Mouse (Mus musculus) liver, embryonic 14.5 days (tissue): ENCODE measurements around the gene Dap. TPM values are rescaled to one million over a fixed set of nuclear protein-coding genes. Genes with fewer than 3 reads are reported as not detected.

Experiments used
- ATAC-seq: fragments of 200-750 bp; cut with Nextera tagmentation; 2 replicates; pipeline ENCODE4 v1.8.0; 2017; ENCODE audit warnings: moderate number of reproducible peaks, mild to moderate bottlenecking, moderate library complexity; ENCODE audit not compliant: insufficient read depth
- DNase-seq, 3 experiments: peaks; one replicate each; pipeline ENCODE4 v3.0.0-alpha.2; 2012 to 2013; ENCODE audit warnings: low read depth in 3 of 3, low spot score in 3 of 3
- H3K27ac ChIP-seq: fragments of 300-500 bp; sonication (generic); 2 replicates; pipeline ENCODE4 v1.5.1; 2014; ENCODE audit warnings: moderate library complexity, mild to moderate bottlenecking, control low read depth, inconsistent platforms
- H3K27me3 ChIP-seq: fragments of 300-500 bp; sonication (generic); 2 replicates; pipeline ENCODE4 v1.6.1; 2014; ENCODE audit warnings: mild to moderate bottlenecking, low read length, moderate library complexity; ENCODE audit not compliant: control insufficient read depth, insufficient read depth
- H3K36me3 ChIP-seq: fragments of 300-500 bp; sonication (generic); replicated peaks from 2 replicates; pipeline ENCODE4 v1.6.1; 2014; ENCODE audit warnings: low read depth; ENCODE audit not compliant: control insufficient read depth, insufficient read depth
- H3K4me1 ChIP-seq, 2 experiments: fragments of 200-500 bp in 1 of 2; fragments of 300-500 bp in 1 of 2; sonication (generic) in 1 of 2; replicated peaks; 2 replicates each; pipeline ENCODE4 v1.6.1; 2012 to 2014; ENCODE audit warnings: antibody characterized with exemption in 1 of 2, inconsistent platforms in 1 of 2, low read length in 1 of 2; ENCODE audit not compliant: control insufficient read depth in 2 of 2, insufficient read depth in 2 of 2
- H3K4me2 ChIP-seq: fragments of 300-500 bp; sonication (generic); 2 replicates; pipeline ENCODE4 v1.6.1; 2014; ENCODE audit warnings: low read depth, mild to moderate bottlenecking, control low read depth, moderate library complexity
- H3K4me3 ChIP-seq, 2 experiments: fragments of 200-500 bp in 1 of 2; fragments of 300-500 bp in 1 of 2; sonication (generic) in 1 of 2; 2 replicates each; pipeline ENCODE4 v1.5.1; 2012 to 2014; ENCODE audit warnings: low read depth in 2 of 2, low read length in 2 of 2, mild to moderate bottlenecking in 2 of 2, control low read depth in 1 of 2, inconsistent platforms in 1 of 2, moderate library complexity in 1 of 2; ENCODE audit not compliant: insufficient read depth in 1 of 2
- H3K9ac ChIP-seq: fragments of 300-500 bp; sonication (generic); replicated peaks from 2 replicates; pipeline ENCODE4 v1.6.1; 2014; ENCODE audit warnings: mild to moderate bottlenecking, control low read depth, moderate library complexity
- H3K9me3 ChIP-seq: fragments of 300-500 bp; sonication (generic); 2 replicates; pipeline ENCODE4 v1.6.1; 2016; ENCODE audit warnings: low read length, mixed read lengths; ENCODE audit not compliant: control insufficient read depth
- CTCF ChIP-seq: IDR thresholded peaks from 2 replicates; pipeline ENCODE4 v1.5.1; 2016; ENCODE audit warnings: antibody characterized with exemption, low read depth, control low read depth
- EP300 ChIP-seq: IDR thresholded peaks from 2 replicates; pipeline ENCODE4 v1.6.1; 2016; ENCODE audit warnings: antibody characterized with exemption, low read depth
- WGBS: fragments of 180-500 bp; shearing (Covaris S2); extraction: QIAGEN DNeasy Blood & Tissue Kit; methylation state at CpG from one replicate; pipeline ENCODE4 v1.1.7; 2014; ENCODE audit not compliant: insufficient replicate concordance; 5-methylcytosine and 5-hydroxymethylcytosine counted together
- polyA plus RNA-seq, 2 experiments: library from polyadenylated mRNA; depleted of rRNA in 1 of 2; stranded (reverse) in 1 of 2; unstranded in 1 of 2; fragments of >200 nt; fragmentation: Nextera tagmentation in 1 of 2; extraction: Ambion mirVana in 1 of 2; gene quantifications; 2 replicates each; pipeline versions ENCODE4 v1.2.1 to v1.2.3; 2012 to 2014

Gene Dap
- polyA plus RNA-seq, 2 experiments = 22.5 to 44.4 TPM

DNA sequence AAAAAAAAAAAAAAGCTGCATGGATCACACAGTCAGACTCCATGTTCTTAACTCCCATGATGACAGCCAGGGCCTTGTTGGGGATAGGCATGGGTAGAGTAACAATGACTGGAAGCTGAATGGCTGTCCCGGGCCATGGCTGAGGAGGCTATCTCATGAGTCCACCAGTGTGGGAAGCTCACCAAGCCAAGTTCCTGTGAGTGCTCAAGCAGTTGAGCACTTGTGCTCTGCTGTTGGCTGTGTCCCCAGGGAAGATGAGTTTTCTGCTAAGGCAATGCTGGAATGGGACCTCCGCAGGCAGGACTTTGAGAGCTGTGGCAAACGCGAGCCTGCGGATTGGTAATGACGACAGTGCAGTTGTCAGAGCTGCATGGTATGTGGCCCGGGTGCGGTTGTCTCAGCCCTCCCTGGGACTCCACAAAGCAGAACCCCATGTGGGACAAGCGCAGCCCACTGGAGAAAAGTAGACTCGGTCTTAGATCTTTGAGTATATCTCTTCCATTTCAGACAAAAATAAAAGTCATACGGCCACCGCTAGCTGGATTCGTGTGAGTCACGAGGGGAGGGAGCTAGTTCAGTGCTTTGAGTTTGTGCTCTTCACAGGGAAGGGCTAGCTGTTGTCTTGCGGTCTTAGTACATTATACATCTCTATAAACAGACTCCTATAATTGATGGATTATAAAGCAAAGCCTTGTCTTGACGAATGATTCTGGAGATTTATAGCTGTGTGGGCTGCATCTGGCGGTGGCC is 20.8 kb downstream of the Dap start:
- WGBS = 81% methylated on average over 17 of the region's 17 CpGs
- H3K4me2 ChIP-seq = no peak overlapping the region

DNA sequence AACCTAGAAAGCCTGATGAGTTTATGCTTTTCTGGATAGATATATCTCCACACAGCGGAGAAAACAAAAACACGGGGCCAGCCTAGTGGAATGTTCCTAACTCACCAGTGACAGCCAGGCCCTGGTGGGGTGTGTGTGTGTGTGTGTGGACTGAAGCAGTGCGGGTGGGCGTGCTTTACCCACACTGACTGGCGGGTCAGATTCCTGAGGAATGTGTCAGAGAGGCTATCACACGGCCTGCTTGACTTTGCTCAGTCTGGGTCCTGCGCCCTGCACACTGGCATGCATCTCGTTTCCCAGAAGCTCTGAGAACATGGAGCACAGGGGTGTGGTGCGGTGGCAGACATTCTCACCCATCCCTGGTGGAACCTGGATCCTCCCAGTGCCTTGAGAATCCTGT is 21.8 kb downstream of the Dap start:
- no peak for ATAC-seq
- DNase-seq = no peak
- Histone ChIP-seq H3K36me3 (peaks cover 4% of the 10 kb centered on the region), H3K27ac (no peak overlapping the region), H3K9me3 (no peaks in the 10 kb centered on the region), H3K4me2 (no peak overlapping the region), H3K4me3 (no peak overlapping the region), H3K4me1 (peaks cover 0 to 12% of the 10 kb centered on the region in 2 experiments; a peak in 2 of 4 replicates), H3K27me3 (no peaks in the 10 kb centered on the region), H3K9ac (no peak overlapping the region)
- WGBS = 79% methylated on average over 9 of the region's 9 CpGs
- TF ChIP-seq CTCF (no peak), EP300 (no peak)

More for the DNA sequence above, 20.8 kb downstream of the Dap start:
- no peak overlapping the region for H3K9ac ChIP-seq
- H3K27me3 ChIP-seq = no peaks in the 10 kb centered on the region
- H3K36me3 ChIP-seq = peaks cover 4% of the 10 kb centered on the region
- peaks cover 0 to 7% of the 10 kb centered on the region in 2 experiments; a peak in 2 of 4 replicates for H3K4me1 ChIP-seq
- no peak overlapping the region for H3K27ac ChIP-seq
- no peaks in the 10 kb centered on the region for H3K9me3 ChIP-seq
- no peak overlapping the region for H3K4me3 ChIP-seq
- DNase-seq (no peak), ATAC-seq (no peak)
- TF ChIP-seq CTCF (no peak), EP300 (no peak)

DNA sequence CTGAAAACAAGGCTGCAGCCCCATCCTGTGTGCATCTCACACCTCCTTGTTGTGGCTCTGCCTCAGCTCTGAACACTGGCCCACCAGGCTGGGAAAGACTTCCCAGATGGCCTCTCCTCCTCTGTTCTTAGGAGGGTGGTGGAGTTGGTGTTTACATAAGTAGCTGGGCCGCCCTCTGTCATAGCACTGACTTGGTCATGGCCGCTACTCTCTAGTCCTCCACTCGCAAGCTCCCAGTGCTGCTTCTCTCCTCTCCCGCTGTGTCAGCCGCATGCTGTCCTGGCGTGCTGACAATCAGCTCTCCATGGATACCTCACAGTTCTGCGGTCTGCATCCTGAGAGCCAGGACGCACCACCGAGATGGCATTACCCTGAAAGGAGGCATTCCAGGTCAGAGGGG is 22.9 kb downstream of the Dap start:
- H3K36me3 ChIP-seq = no peaks in the 10 kb centered on the region; the same call in 1 of the 2 replicates
- H3K4me1 ChIP-seq = peaks cover 3 to 19% of the 10 kb centered on the region in 2 experiments
- TF ChIP-seq CTCF (no peak), EP300 (no peak)
- H3K9me3 ChIP-seq = no peaks in the 10 kb centered on the region
- ATAC-seq = no peak
- no peaks in the 10 kb centered on the region for H3K27me3 ChIP-seq
- no peak overlapping the region for H3K4me3 ChIP-seq
- no peak overlapping the region for H3K4me2 ChIP-seq
- H3K27ac ChIP-seq = no peak overlapping the region
- DNase-seq = no peak
- WGBS = 78% methylated on average over 9 of the region's 9 CpGs
- H3K9ac ChIP-seq = no peak overlapping the region

DNA sequence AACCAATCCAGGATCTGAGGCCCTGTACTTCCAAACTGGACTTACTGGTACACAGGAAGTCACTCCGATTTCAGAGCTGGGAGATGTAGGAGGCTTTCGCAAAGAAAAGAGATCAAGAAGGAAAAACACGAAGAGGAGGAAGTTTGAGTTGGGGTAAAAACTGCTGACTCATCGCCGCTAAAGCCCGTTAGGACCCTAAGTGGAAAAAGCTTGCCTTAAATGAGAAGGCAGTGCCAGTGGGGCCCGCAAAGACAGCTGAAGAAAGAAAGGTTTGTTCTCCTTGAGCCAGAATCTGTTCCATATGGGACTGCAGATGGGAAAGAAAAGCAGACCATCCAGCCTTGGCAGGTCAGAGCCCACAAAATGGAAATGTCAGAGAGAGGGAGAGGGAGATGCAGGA is 24.8 kb downstream of the Dap start:
- H3K9ac ChIP-seq = no peak overlapping the region
- no peaks in the 10 kb centered on the region for H3K36me3 ChIP-seq
- DNase-seq (no peak), ATAC-seq (no peak)
- H3K4me1 ChIP-seq = peaks cover 11 to 32% of the 10 kb centered on the region in 2 experiments
- H3K27me3 ChIP-seq = no peaks in the 10 kb centered on the region
- H3K4me3 ChIP-seq = no peak overlapping the region
- 24% methylated on average over 7 of the region's 7 CpGs for WGBS
- no peak for TF ChIP-seq CTCF
- no peak for TF ChIP-seq EP300
- H3K9me3 ChIP-seq = no peaks in the 10 kb centered on the region
- no peak overlapping the region for H3K27ac ChIP-seq
- no peak overlapping the region for H3K4me2 ChIP-seq

DNA sequence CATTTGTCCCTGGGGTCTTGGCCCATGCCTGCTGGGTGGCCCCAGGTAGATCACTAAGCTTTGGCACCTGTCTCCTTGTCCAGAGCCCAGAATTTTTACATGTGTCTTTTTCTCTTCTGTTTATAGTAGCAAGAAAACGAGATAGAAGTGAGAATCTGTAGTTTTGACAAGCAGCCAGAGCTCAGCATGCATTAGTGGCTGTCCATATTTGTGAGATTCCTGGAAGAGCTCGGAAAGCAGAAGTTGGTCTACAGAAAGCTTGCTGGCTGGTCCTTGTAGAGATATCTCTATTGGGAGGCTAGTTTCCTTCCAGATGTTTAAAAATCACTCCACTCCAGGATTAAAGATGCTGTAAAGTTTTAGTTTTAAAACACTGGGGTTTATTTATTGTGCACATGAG is 25.9 kb downstream of the Dap start:
- no peak overlapping the region for H3K4me3 ChIP-seq
- H3K9me3 ChIP-seq = no peaks in the 10 kb centered on the region
- no peak overlapping the region for H3K9ac ChIP-seq
- 26% methylated on average over 2 of the region's 2 CpGs for WGBS
- no peak for DNase-seq
- H3K4me2 ChIP-seq = no peak overlapping the region
- TF ChIP-seq CTCF (no peak), EP300 (no peak)
- no peak for ATAC-seq
- H3K27me3 ChIP-seq = no peaks in the 10 kb centered on the region
- H3K4me1 ChIP-seq = peaks cover 11 to 32% of the 10 kb centered on the region in 2 experiments
- no peak overlapping the region for H3K27ac ChIP-seq
- H3K36me3 ChIP-seq = no peaks in the 10 kb centered on the region
